Comparison of ENCODE assay signal across 11 mouse cellular contexts in the genomic region with DNA sequence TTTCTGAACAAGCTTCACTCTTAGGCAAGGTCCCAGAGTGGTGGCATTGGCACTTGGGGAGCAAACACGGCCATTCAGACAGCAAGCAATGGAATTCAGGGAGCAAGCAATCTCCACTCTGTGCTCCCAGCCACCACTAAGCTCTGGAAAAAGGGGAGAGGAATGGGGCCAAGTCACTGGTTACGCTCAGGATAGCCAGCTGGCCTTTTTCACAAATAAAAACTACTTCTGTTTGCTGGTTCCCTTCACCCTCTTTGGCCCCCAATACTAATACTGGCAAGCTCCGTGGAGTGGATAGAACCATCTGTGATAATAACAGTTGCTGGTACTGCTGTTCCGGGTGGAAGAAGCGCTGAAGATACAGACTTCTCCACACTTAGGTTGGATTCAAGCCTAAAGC. TPM values are rescaled to one million over a fixed set of nuclear protein-coding genes. Genes with fewer than 3 reads are reported as not detected.
A peak's percentile ranks its signal among the peaks of the same experiment; 100 is the strongest.
DNase-seq lines count a peak whose midpoint lies in the region; ATAC-seq and TF ChIP-seq lines count a peak whose summit lies in the region.
"Had no signal": no experiment of that assay in that cellular context is flagged by ENCODE, and none has a peak within 500 bp of the region (broad histone marks: within the 10 kb centered on the region; RNA-seq: fewer than 3 reads in every experiment).

No protein-coding gene starts in this region.

- 50% methylated on average over 5 of the region's 5 CpGs for WGBS in intestine, embryonic 16.5 days
- WGBS in intestine, postnatal 0 days, result 64% methylated on average over 5 of the region's 5 CpGs

- H3K36me3 ChIP-seq in intestine, embryonic 16.5 days (ENCODE audit: control insufficient read depth, insufficient read depth, low read length), result no peaks in the 10 kb centered on the region
- H3K36me3 ChIP-seq in intestine, postnatal 0 days (ENCODE audit: control insufficient read depth, insufficient read depth), result no peaks in the 10 kb centered on the region
- H3K36me3 ChIP-seq: neural tube, embryonic 13.5 days had no signal

- peak; percentile 62 to 68 for DNase-seq in cerebellum, postnatal 10 days
- DNase-seq in cerebellum, postnatal 36 days, result no peak
- peak; percentile 27 for DNase-seq in brain, embryonic 14.5 days (ENCODE audit: low read depth)
- DNase-seq in layer of hippocampus, postnatal 36 days, result peak; percentile 12 to 26
- no peak for DNase-seq in spleen, postnatal 10 days (ENCODE audit: low spot score in 2 of 2)

- ATAC-seq in intestine, embryonic 16.5 days, result no peak
- ATAC-seq in intestine, postnatal 0 days, result no peak
- ATAC-seq in erythroblast, adult 5-6 weeks (replicated peaks; ENCODE audit: low FRiP score, poor library complexity, severe bottlenecking), result no peak
- ATAC-seq: inflammation-experienced regulatory T-cells, adult 6 months had no signal

- no peak for TF ChIP-seq POLR2A in brain, embryonic 14.5 days (IDR thresholded peaks at IDR 0.05; ENCODE audit: borderline replicate concordance, extremely low read depth, insufficient read depth, insufficient read length, poor library complexity, severe bottlenecking)

- no peak overlapping the region for H3K4me3 ChIP-seq in intestine, embryonic 16.5 days (ENCODE audit: low read length)
- no peak overlapping the region for H3K4me3 ChIP-seq in intestine, postnatal 0 days (ENCODE audit: low read depth, low read length)
- H3K4me3 ChIP-seq: neural tube, embryonic 13.5 days had no signal

- no peak for TF ChIP-seq CTCF in intestine, postnatal 0 days (IDR thresholded peaks at IDR 0.05; ENCODE audit: low read depth)
- TF ChIP-seq CTCF in brain, embryonic 14.5 days (IDR thresholded peaks at IDR 0.05; ENCODE audit: borderline replicate concordance, extremely low read depth, insufficient read depth, insufficient read length), result no peak

- H3K9me3 ChIP-seq in intestine, embryonic 16.5 days (ENCODE audit: control insufficient read depth, low read length), result no peaks in the 10 kb centered on the region
- H3K9me3 ChIP-seq in intestine, postnatal 0 days (ENCODE audit: control insufficient read depth), result no peaks in the 10 kb centered on the region
- H3K9me3 ChIP-seq: neural tube, embryonic 13.5 days had no signal

- H3K4me1 ChIP-seq in intestine, embryonic 16.5 days (ENCODE audit: control insufficient read depth, insufficient read depth, low read length), result no peaks in the 10 kb centered on the region
- no peaks in the 10 kb centered on the region for H3K4me1 ChIP-seq in intestine, postnatal 0 days (replicated peaks; ENCODE audit: control insufficient read depth, insufficient read depth, low read length)

- no peak overlapping the region for H3K9ac ChIP-seq in intestine, embryonic 16.5 days (ENCODE audit: low read depth, low read length)
- H3K9ac ChIP-seq in intestine, postnatal 0 days (ENCODE audit: low read depth, low read length), result no peak overlapping the region
- H3K9ac ChIP-seq: neural tube, embryonic 13.5 days had no signal

- H3K4me2 ChIP-seq in intestine, embryonic 16.5 days (ENCODE audit: low read depth, low read length), result no peak overlapping the region
- H3K4me2 ChIP-seq in intestine, postnatal 0 days (replicated peaks; ENCODE audit: low read depth), result no peak overlapping the region
- H3K4me2 ChIP-seq: neural tube, embryonic 13.5 days had no signal

- peak overlapping the region; percentile 11; the same call in 1 of the 2 replicates for H3K27ac ChIP-seq in intestine, embryonic 16.5 days (ENCODE audit: low read length)
- no peak overlapping the region for H3K27ac ChIP-seq in intestine, postnatal 0 days (ENCODE audit: low read depth, low read length)
- H3K27ac ChIP-seq: neural tube, embryonic 13.5 days had no signal

- no peaks in the 10 kb centered on the region for H3K27me3 ChIP-seq in intestine, embryonic 16.5 days (replicated peaks; ENCODE audit: control insufficient read depth, insufficient read depth, low read length)
- no peaks in the 10 kb centered on the region for H3K27me3 ChIP-seq in intestine, postnatal 0 days (replicated peaks; ENCODE audit: control insufficient read depth, insufficient read depth, low read length)
- H3K27me3 ChIP-seq: neural tube, embryonic 13.5 days had no signal

RNA-seq across cellular contexts. Expression of a gene that starts 26.5 kb away (rescaled TPM):
- not detected in 2 replicates for polyA plus RNA-seq in intestine, embryonic 16.5 days (2015; fragmentation: Nextera tagmentation; extraction: Ambion mirVana)
- not detected in 2 replicates for polyA plus RNA-seq in intestine, postnatal 0 days (2015; fragmentation: Nextera tagmentation; extraction: Ambion mirVana)
- not detected in 2 replicates for polyA plus RNA-seq in brain, embryonic 14.5 days (2012; rRNA removed)
- total RNA-seq in layer of hippocampus, postnatal 36 days (2021), result not detected
- not detected in 2 replicates for total RNA-seq in erythroblast, adult 5-6 weeks (2015; ENCODE audit: low replicate concordance)
- total RNA-seq in erythroblast, adult 5-6 weeks (2017; ENCODE audit: low replicate concordance), result not detected in 2 replicates
- polyA plus RNA-seq: inflammation-experienced regulatory T-cells, adult 6 months; liver, embryonic 16.5 days; neural tube, embryonic 13.5 days had no signal

RNA-seq across cellular contexts. Expression of a gene that starts 41.6 kb away (rescaled TPM):
- 69.2 and 74.4 TPM in 2 replicates for polyA plus RNA-seq in intestine, embryonic 16.5 days (2015; fragmentation: Nextera tagmentation; extraction: Ambion mirVana)
- polyA plus RNA-seq in intestine, postnatal 0 days (2015; fragmentation: Nextera tagmentation; extraction: Ambion mirVana), result 44.1 and 45.5 TPM in 2 replicates
- polyA plus RNA-seq in brain, embryonic 14.5 days (2012; rRNA removed), result 23.1 and 26.1 TPM in 2 replicates
- 10 to 100 TPM; 22.4 to 24.0 TPM for total RNA-seq in layer of hippocampus, postnatal 36 days (2021)
- total RNA-seq in erythroblast, adult 5-6 weeks (2015; ENCODE audit: low replicate concordance), result 15.7 and 26.3 TPM in 2 replicates
- total RNA-seq in erythroblast, adult 5-6 weeks (2017; ENCODE audit: low replicate concordance), result 6.4 and 7.6 TPM in 2 replicates

Comparison
In these comparisons a context has a peak if more than half of its experiments do, and no peak if none do; other contexts are left out.
1. DNase-seq: peak in cerebellum, postnatal 10 days (2 of 2), brain, embryonic 14.5 days (single experiment) and layer of hippocampus, postnatal 36 days (2 of 2); none in cerebellum, postnatal 36 days (0 of 2) and spleen, postnatal 10 days (0 of 2).